Mouse (Mus musculus): ENCODE measurements at regions not wholly inside any gene's neighbourhood (a gene's known extent, or its start where the extent isn't known, plus 50 kb on each side); places are given as distances from the start of the nearest gene placed in this dataset.

GRCm38 (mm10) chr9:14200852-14201251 lies 74.0 kb upstream of the Sesn3 start:
- no peak for TF ChIP-seq CTCF (IDR thresholded peaks at IDR 0.05; ENCODE audit: extremely low read depth, insufficient read length, insufficient replicate concordance, low read depth, low read length)
- TF ChIP-seq POLR2A (IDR thresholded peaks at IDR 0.05; ENCODE audit: low read depth, low read length) = no peak

Data from small intestine, adult 2 months (tissue).